Mouse (Mus musculus): ENCODE results near the gene Gm14862. TPM values are rescaled to one million over a fixed set of nuclear protein-coding genes. Genes with fewer than 3 reads are reported as not detected.
A peak's percentile ranks its signal among the peaks of the same experiment; 100 is the strongest.
"Not testable (repeated sequence)": the region's sequence is repeated elsewhere in the genome, so short reads cannot be mapped to it uniquely, and the experiment has no call there.

Gene Gm14862
- 0.25 TPM in 1 of 2 replicates, not detected in the other for polyA plus RNA-seq (2014; fragmentation: Nextera tagmentation; extraction: Ambion mirVana)

DNA sequence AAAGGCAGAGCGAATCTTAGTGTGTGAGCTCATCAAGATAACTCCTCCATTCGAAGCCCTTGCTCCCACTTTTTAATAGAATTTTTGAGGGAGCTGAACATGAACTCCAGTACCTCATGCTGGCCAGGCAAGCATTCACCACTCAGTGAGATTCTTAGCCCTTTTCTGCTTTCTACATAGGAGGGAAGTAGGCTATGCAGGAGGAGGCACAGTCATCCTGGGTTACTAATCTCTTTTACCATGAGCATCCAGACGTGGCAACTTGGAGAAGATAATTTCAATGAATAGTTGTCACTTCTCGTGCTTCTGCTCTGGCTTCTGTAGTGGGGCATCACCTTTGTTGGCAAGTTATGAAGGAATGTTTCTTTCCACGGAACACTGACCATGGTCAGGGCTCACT lies at the start of gene Gm14862:
Gene Gm14862 (minus strand): TSS at position 134 of the 400 bp plus-strand sequence.
- Histone ChIP-seq H3K27me3 (ENCODE audit: control insufficient read depth, insufficient read depth, low read length) (no peaks in the 10 kb centered on the region), H3K36me3 (ENCODE audit: control insufficient read depth, insufficient read depth, low read length) (no peaks in the 10 kb centered on the region), H3K9ac (ENCODE audit: low read depth, low read length) (no peak within 1 kb of the TSS), H3K4me1 (replicated peaks; ENCODE audit: control insufficient read depth, insufficient read depth, low read length) (no peaks in the 10 kb centered on the region), H3K9me3 (ENCODE audit: control insufficient read depth, low read length) (no peaks in the 10 kb centered on the region), H3K4me2 (replicated peaks; ENCODE audit: low read depth, low read length) (no peak within 1 kb of the TSS), H3K27ac (ENCODE audit: low read depth, low read length) (no peak within 1 kb of the TSS), H3K4me3 (ENCODE audit: low read depth, low read length) (no peak within 1 kb of the TSS)
- 87% methylated on average over 5 of the region's 5 CpGs for WGBS
- ATAC-seq (ENCODE audit: low FRiP score) (no peak), DNase-seq (ENCODE audit: low spot score) (no peak)

DNA sequence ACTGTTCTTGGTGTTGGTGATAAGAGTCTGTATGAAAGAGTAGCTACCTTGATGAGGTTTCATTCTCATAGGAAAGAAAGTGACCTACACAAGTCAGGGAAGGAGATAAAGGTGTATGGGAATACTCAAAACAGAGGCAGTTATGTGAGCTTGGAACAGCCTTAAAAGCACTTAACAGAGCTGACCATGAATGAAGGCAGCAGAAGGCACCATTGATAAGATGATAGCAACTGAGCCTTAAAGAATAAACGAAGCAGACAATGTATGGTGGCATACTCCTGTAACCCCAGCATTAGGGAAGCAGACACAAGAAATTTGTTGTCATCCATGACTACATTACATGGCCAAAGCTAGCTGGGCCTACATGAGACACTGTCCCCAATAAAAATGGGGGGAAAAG lies 46.8 kb upstream of the Gm14862 start:
- 74% methylated on average over 1 of the region's 1 CpGs for WGBS
- Histone ChIP-seq H3K4me3 (ENCODE audit: low read depth, low read length) (no peak overlapping the region), H3K36me3 (ENCODE audit: control insufficient read depth, insufficient read depth, low read length) (no peaks in the 10 kb centered on the region), H3K27me3 (ENCODE audit: control insufficient read depth, insufficient read depth, low read length) (no peaks in the 10 kb centered on the region), H3K9ac (ENCODE audit: low read depth, low read length) (no peak overlapping the region), H3K9me3 (ENCODE audit: control insufficient read depth, low read length) (no peaks in the 10 kb centered on the region), H3K4me1 (replicated peaks; ENCODE audit: control insufficient read depth, insufficient read depth, low read length) (no peaks in the 10 kb centered on the region), H3K27ac (ENCODE audit: low read depth, low read length) (no peak overlapping the region), H3K4me2 (replicated peaks; ENCODE audit: low read depth, low read length) (no peak overlapping the region)
- no peak for DNase-seq (ENCODE audit: low spot score)
- ATAC-seq (ENCODE audit: low FRiP score) = no peak

DNA sequence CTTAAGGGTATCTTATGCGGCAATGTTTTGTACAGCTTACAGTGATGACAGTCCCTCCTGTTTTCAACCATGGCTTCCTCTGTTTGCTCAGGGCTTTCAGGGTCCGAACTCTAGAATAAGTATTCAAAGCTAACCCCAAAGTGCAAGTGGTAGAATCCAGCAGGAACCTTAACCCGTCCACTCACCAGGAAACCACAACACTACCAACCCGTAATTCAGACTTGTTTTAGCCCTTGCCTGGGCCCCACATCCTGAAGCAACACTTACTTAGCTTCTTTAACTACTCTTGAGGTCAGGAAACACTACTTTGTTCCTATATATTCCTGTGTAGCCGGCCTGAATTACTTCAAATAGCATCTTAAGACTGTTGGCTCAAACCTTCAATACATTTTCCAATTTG lies 46.1 kb upstream of the Gm14862 start:
- WGBS = 92% methylated on average over 5 of the region's 5 CpGs
- DNase-seq (ENCODE audit: low spot score) = no peak
- Histone ChIP-seq H3K36me3 (ENCODE audit: control insufficient read depth, insufficient read depth, low read length) (no peaks in the 10 kb centered on the region), H3K4me2 (replicated peaks; ENCODE audit: low read depth, low read length) (no peak overlapping the region), H3K4me3 (ENCODE audit: low read depth, low read length) (no peak overlapping the region), H3K4me1 (replicated peaks; ENCODE audit: control insufficient read depth, insufficient read depth, low read length) (no peaks in the 10 kb centered on the region), H3K9me3 (ENCODE audit: control insufficient read depth, low read length) (no peaks in the 10 kb centered on the region), H3K27ac (ENCODE audit: low read depth, low read length) (no peak overlapping the region), H3K27me3 (ENCODE audit: control insufficient read depth, insufficient read depth, low read length) (no peaks in the 10 kb centered on the region), H3K9ac (ENCODE audit: low read depth, low read length) (no peak overlapping the region)
- no peak for ATAC-seq (ENCODE audit: low FRiP score)

DNA sequence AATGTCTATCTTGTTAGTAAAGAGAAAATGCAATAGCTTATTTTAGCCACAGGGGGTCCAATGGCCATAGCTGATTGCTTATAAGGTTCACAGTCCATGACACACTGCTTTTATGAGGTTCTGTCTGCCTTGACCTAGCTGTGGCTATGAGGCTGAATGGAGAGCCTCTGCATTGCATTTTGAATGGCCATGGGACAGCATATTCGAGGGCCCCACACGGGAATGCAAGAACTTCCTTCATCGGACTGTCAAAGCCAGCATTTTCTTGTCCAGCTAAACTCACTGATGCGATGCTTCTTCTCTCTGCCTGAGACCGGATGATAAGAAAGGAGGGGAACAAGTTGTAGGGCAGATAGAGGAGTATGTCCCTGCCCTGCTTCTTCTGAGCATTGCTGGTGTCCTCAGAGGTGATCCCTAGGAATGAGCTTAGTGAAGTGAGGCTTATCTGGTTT lies 41.7 kb upstream of the Gm14862 start:
- Histone ChIP-seq H3K4me1 (replicated peaks; ENCODE audit: control insufficient read depth, insufficient read depth, low read length) (no peaks in the 10 kb centered on the region), H3K4me3 (ENCODE audit: low read depth, low read length) (no peak overlapping the region), H3K4me2 (replicated peaks; ENCODE audit: low read depth, low read length) (no peak overlapping the region), H3K27me3 (ENCODE audit: control insufficient read depth, insufficient read depth, low read length) (no peaks in the 10 kb centered on the region), H3K9ac (ENCODE audit: low read depth, low read length) (no peak overlapping the region), H3K9me3 (ENCODE audit: control insufficient read depth, low read length) (no peaks in the 10 kb centered on the region), H3K36me3 (ENCODE audit: control insufficient read depth, insufficient read depth, low read length) (no peaks in the 10 kb centered on the region), H3K27ac (ENCODE audit: low read depth, low read length) (no peak overlapping the region)
- ATAC-seq (ENCODE audit: low FRiP score) (no peak), DNase-seq (ENCODE audit: low spot score) (no peak)
- WGBS = 89% methylated on average over 5 of the region's 5 CpGs

DNA sequence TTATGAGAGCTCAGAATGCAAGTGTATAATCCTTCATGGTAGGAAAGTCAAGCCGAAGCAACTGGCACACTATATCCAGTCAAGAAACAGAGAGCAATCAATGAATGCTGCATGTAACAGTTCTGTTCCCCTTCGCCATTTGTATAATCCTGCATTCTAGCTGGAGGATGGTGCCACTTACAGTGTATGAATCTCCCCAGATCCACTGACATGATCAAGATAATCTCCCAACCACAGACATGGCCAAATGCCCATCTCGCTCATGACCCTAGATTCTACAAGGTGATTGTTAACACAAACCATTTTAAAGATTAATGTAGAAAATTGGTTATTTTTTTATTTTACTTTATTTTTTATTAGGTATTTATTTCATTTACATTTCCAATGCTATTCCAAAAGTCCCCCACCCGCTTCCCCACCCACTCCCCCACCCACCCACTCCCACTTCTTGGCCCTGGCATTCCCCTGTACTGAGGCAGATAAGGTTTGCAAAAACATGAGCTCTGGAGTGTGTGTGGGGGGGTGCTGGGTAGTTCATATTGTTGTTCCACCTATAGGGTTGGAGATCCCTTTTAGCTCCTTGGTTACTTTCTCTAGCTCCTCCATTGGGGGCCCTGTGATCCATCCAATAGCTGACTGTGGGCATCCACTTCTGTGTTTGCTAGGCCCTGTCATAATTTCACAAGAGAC lies 36.6 kb upstream of the Gm14862 start:
- not testable (repeated sequence) for H3K9ac ChIP-seq (ENCODE audit: low read depth, low read length); H3K27me3 ChIP-seq (ENCODE audit: control insufficient read depth, insufficient read depth, low read length); H3K4me2 ChIP-seq (replicated peaks; ENCODE audit: low read depth, low read length); ATAC-seq (ENCODE audit: low FRiP score); H3K36me3 ChIP-seq (ENCODE audit: control insufficient read depth, insufficient read depth, low read length); H3K9me3 ChIP-seq (ENCODE audit: control insufficient read depth, low read length); H3K4me1 ChIP-seq (replicated peaks; ENCODE audit: control insufficient read depth, insufficient read depth, low read length); H3K4me3 ChIP-seq (ENCODE audit: low read depth, low read length); DNase-seq (ENCODE audit: low spot score); H3K27ac ChIP-seq (ENCODE audit: low read depth, low read length)
- 80% methylated on average over 3 of the region's 4 CpGs for WGBS

DNA sequence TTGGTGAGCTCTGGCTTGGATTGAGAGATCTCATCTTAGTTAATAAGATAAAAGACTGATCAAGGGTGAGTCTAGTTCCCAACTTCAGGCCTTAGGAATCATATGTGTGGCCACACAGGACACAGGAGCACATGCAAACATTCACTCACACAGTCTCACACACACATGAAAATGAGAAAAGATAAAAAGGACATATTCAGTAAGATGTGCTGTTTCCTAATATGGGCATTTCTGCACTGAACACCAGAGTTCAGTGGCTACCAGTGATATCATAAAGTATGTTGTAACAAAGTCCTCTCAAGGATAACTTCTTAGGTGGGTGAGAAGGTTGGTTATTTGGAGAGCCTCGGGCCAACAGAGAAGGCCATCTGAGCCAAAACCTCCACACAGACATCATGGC lies 26.8 kb upstream of the Gm14862 start, which contains the start of gene H2al1m:
Gene H2al1m (plus strand): TSS at position 301 of the 400 bp plus-strand sequence.
- not testable (repeated sequence) for DNase-seq (ENCODE audit: low spot score); H3K27ac ChIP-seq (ENCODE audit: low read depth, low read length); H3K4me3 ChIP-seq (ENCODE audit: low read depth, low read length); H3K4me2 ChIP-seq (replicated peaks; ENCODE audit: low read depth, low read length); H3K9me3 ChIP-seq (ENCODE audit: control insufficient read depth, low read length); H3K9ac ChIP-seq (ENCODE audit: low read depth, low read length); H3K4me1 ChIP-seq (replicated peaks; ENCODE audit: control insufficient read depth, insufficient read depth, low read length); H3K36me3 ChIP-seq (ENCODE audit: control insufficient read depth, insufficient read depth, low read length); H3K27me3 ChIP-seq (ENCODE audit: control insufficient read depth, insufficient read depth, low read length); ATAC-seq (ENCODE audit: low FRiP score)
- no CpG with 5 or more reads among the region's 1 CpGs for WGBS

DNA sequence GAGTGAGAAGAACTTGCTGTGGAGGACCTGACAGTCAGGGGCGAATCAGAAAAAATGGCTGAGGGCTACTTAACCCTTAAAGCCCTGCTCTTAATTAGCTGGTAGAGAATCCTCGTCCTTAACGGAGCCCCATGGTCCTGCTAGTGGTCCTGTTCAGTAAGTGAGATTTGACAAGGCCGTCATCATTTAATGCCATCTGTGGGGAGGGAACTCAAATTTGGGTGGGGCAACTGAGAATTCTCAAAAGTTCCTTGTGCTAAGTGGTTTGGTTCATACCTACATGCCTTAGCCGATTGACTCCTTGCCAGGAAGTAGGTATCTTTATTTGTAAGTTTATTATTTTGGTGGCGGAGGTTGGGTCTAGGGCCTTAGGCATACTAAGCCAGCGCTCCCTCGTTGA lies 17.6 kb upstream of the Gm14862 start:
- 89% methylated on average over 8 of the region's 8 CpGs for WGBS

DNA sequence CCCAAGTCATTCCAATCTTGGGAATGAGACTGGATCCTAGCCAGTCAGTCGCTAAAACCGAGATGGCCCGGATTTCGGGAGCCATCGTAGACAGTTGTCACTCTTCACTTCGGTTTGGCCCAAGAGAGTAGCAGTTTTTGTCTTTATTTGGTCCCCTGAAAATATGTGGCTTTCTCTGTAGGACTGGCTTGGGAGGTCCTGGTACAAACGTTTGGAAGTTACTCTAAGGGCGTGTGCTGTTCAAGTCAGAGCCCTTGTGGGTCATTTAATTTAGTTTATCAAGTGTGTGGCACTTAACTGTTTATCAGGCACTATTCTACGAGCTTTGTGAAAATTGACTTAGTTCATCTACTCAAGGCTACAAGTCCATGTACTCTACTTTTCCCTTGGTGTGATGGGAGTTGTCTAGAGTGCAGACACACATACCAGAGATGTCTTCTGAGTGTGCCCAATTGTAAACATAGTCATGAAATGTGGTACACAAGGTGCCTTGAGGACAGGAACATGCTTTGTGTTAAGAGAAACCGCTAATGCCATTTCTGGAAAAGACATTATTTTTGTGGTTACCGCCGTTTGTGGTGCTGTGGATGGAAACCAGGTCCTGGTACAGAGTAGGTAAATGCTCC lies 16.8 kb upstream of the Gm14862 start:
- WGBS = 59% methylated on average over 12 of the region's 12 CpGs
- Histone ChIP-seq H3K9me3 (ENCODE audit: control insufficient read depth, low read length) (no peaks in the 10 kb centered on the region), H3K4me2 (replicated peaks; ENCODE audit: low read depth, low read length) (peak overlapping the region; percentile 50), H3K4me1 (replicated peaks; ENCODE audit: control insufficient read depth, insufficient read depth, low read length) (no peaks in the 10 kb centered on the region), H3K36me3 (ENCODE audit: control insufficient read depth, insufficient read depth, low read length) (no peaks in the 10 kb centered on the region), H3K27ac (ENCODE audit: low read depth, low read length) (no peak overlapping the region), H3K9ac (ENCODE audit: low read depth, low read length) (no peak overlapping the region; the same call in 1 of the 2 replicates), H3K27me3 (ENCODE audit: control insufficient read depth, insufficient read depth, low read length) (no peaks in the 10 kb centered on the region), H3K4me3 (ENCODE audit: low read depth, low read length) (peak overlapping the region; percentile 52)
- ATAC-seq (ENCODE audit: low FRiP score) (no peak), DNase-seq (ENCODE audit: low spot score) (no peak)

More for the DNA sequence above, 17.6 kb upstream of the Gm14862 start:
- no peak overlapping the region for H3K4me3 ChIP-seq (ENCODE audit: low read depth, low read length)
- no peak overlapping the region for H3K4me2 ChIP-seq (replicated peaks; ENCODE audit: low read depth, low read length)
- H3K4me1 ChIP-seq (replicated peaks; ENCODE audit: control insufficient read depth, insufficient read depth, low read length) = no peaks in the 10 kb centered on the region
- no peaks in the 10 kb centered on the region for H3K36me3 ChIP-seq (ENCODE audit: control insufficient read depth, insufficient read depth, low read length)
- H3K9me3 ChIP-seq (ENCODE audit: control insufficient read depth, low read length) = no peaks in the 10 kb centered on the region
- ATAC-seq (ENCODE audit: low FRiP score) = no peak
- no peak overlapping the region for H3K27ac ChIP-seq (ENCODE audit: low read depth, low read length)
- no peak for DNase-seq (ENCODE audit: low spot score)
- no peaks in the 10 kb centered on the region for H3K27me3 ChIP-seq (ENCODE audit: control insufficient read depth, insufficient read depth, low read length)
- no peak overlapping the region for H3K9ac ChIP-seq (ENCODE audit: low read depth, low read length)
